Mouse (Mus musculus) heart, embryonic 16.5 days (tissue): Measurements from ENCODE around the gene Phf21a. TPM values are rescaled to one million over a fixed set of nuclear protein-coding genes. Genes with fewer than 3 reads are reported as not detected.
A peak's percentile ranks its signal among the peaks of the same experiment; 100 is the strongest.

Experiments
- ATAC-seq: fragments of 200-750 bp; cut with Nextera tagmentation; replicated peaks from 2 replicates; pipeline ENCODE4 v1.8.0; 2017; ENCODE audit warnings: moderate number of reproducible peaks; ENCODE audit not compliant: insufficient read depth, low FRiP score; ENCODE audit errors: extremely low read depth
- H3K27ac ChIP-seq: fragments of 300-500 bp; sonication (generic); 2 replicates; pipeline ENCODE4 v1.5.1; 2014; ENCODE audit warnings: mild to moderate bottlenecking, low read length, control low read depth, moderate library complexity
- H3K27me3 ChIP-seq: fragments of 300-500 bp; sonication (generic); 2 replicates; pipeline ENCODE4 v1.6.1; 2014; ENCODE audit warnings: low read length, mixed read lengths; ENCODE audit not compliant: control insufficient read depth, insufficient read depth
- H3K36me3 ChIP-seq: fragments of 300-500 bp; sonication (generic); 2 replicates; pipeline ENCODE4 v1.6.1; 2014; ENCODE audit not compliant: control insufficient read depth, insufficient read depth
- H3K4me1 ChIP-seq: fragments of 300-500 bp; sonication (generic); 2 replicates; pipeline ENCODE4 v1.6.1; 2014; ENCODE audit warnings: low read length, mixed read lengths; ENCODE audit not compliant: control insufficient read depth, insufficient read depth
- H3K4me2 ChIP-seq: fragments of 300-500 bp; sonication (generic); 2 replicates; pipeline ENCODE4 v1.6.1; 2014; ENCODE audit warnings: low read depth, mild to moderate bottlenecking, control low read depth, low read length
- H3K4me3 ChIP-seq: fragments of 300-500 bp; sonication (generic); 2 replicates; pipeline ENCODE4 v1.5.1; 2014; ENCODE audit warnings: mild to moderate bottlenecking, control low read depth, low read length
- H3K9ac ChIP-seq: fragments of 300-500 bp; sonication (generic); 2 replicates; pipeline ENCODE4 v1.6.1; 2014; ENCODE audit warnings: low read length, control low read depth
- H3K9me3 ChIP-seq: fragments of 300-500 bp; sonication (generic); replicated peaks from 2 replicates; pipeline ENCODE4 v1.6.1; 2016; ENCODE audit warnings: low read length; ENCODE audit not compliant: control insufficient read depth
- WGBS: fragments of 180-500 bp; shearing (Covaris S2); extraction: QIAGEN DNeasy Blood & Tissue Kit; methylation state at CpG from one replicate; pipeline ENCODE4 v1.1.7; 2014; 5-methylcytosine and 5-hydroxymethylcytosine counted together
- polyA plus RNA-seq: library from polyadenylated mRNA; unstranded; fragments of >200 nt; fragmentation: Nextera tagmentation; extraction: Ambion mirVana; gene quantifications from 2 replicates; pipeline ENCODE4 v1.2.1, GENCODE M21; 2015

The Phf21a gene
- polyA plus RNA-seq, 1 experiment from 2014 or later, result 17.1 TPM

DNA sequence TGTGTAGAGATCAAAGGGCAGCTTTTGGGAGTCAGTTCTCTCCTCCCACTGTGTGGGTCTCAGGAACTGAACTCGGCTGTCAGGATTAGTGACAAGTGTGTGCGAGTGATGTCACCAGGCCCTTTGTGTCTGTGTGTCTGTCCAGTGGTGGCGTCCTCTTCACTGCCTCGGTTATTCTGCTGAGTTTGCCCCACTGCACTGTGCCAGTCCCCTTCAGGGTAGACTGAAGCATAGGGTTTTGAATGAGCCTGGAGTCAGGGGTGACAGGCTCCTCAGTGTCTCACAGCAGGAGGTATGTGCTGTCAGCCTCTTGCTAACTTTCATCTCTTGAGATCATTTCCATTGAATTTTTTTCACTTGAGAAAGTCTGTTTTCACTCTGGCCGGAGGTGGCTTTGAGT is 260.5 kb downstream of the Phf21a start:
- H3K4me1 ChIP-seq, result 0 out of 2 replicates have a peak, but pooled peaks cover 2% of the 10 kb centered on the region
- H3K27me3 ChIP-seq, result no peaks in the 10 kb centered on the region
- peaks cover 12% of the 10 kb centered on the region for H3K36me3 ChIP-seq
- 74% methylated on average over 5 of the region's 5 CpGs for WGBS
- no peak overlapping the region for H3K27ac ChIP-seq
- no peak overlapping the region for H3K4me3 ChIP-seq
- H3K9ac ChIP-seq, result no peak overlapping the region
- H3K9me3 ChIP-seq, result no peaks in the 10 kb centered on the region
- ATAC-seq, result no peak
- H3K4me2 ChIP-seq, result no peak overlapping the region

DNA sequence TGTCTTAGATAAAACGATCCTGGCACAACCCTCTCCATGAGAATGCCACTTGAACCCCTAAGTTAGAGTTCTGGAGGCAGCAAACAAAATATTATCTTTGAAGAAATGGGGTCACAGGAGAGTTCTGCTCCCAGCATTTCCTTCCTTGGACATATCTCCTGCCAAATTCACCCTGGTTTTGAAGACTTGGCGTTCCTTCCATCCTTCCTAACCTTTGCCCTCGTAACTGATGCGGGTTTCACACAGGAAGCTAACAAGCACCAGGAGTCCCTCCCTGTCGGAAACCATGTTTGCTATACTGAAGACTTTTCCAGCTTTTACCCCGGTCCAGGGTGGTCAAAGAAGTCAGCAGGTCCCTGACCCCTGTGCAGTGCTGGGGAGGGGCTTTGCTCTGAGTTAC is 261.3 kb downstream of the Phf21a start:
- H3K9ac ChIP-seq, result no peak overlapping the region
- H3K4me3 ChIP-seq, result no peak overlapping the region
- no peak overlapping the region for H3K4me2 ChIP-seq
- H3K27me3 ChIP-seq, result no peaks in the 10 kb centered on the region
- H3K36me3 ChIP-seq, result peaks cover 18% of the 10 kb centered on the region
- WGBS, result 58% methylated on average over 6 of the region's 6 CpGs
- no peak for ATAC-seq
- H3K27ac ChIP-seq, result no peak overlapping the region
- H3K4me1 ChIP-seq, result peaks cover 2% of the 10 kb centered on the region; the same call in 1 of the 2 replicates
- no peaks in the 10 kb centered on the region for H3K9me3 ChIP-seq

DNA sequence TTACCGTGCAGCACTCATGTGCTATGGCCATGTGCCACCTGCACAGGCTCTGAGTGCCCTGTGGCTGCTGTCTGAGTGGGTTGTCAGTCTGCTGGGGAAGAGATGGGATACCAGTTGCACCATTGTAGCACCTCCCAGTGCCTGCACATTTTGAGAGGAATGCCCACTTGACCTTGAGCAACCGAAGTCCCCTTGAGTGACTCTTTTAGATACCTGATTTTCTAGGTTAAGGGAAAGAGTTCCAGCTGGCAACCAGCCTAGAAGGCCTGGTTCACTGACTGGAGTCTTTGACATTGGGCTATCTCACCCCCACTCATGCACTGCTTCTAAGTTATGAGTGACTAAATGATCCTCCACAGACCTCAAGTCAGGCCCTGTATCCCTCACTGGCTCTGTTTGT is 266.4 kb downstream of the Phf21a start:
- no peak overlapping the region for H3K4me2 ChIP-seq
- peak overlapping the region; percentile 11; the same call in 1 of the 2 replicates for H3K27ac ChIP-seq
- H3K9me3 ChIP-seq, result no peaks in the 10 kb centered on the region
- ATAC-seq, result no peak; the same call in 1 of the 2 replicates
- H3K4me3 ChIP-seq, result no peak overlapping the region
- H3K4me1 ChIP-seq, result peaks cover 3% of the 10 kb centered on the region; the same call in 1 of the 2 replicates
- no peaks in the 10 kb centered on the region for H3K27me3 ChIP-seq
- H3K36me3 ChIP-seq, result peaks cover 20% of the 10 kb centered on the region; the same call in 1 of the 2 replicates
- H3K9ac ChIP-seq, result no peak overlapping the region
- 44% methylated on average over 2 of the region's 2 CpGs for WGBS

DNA sequence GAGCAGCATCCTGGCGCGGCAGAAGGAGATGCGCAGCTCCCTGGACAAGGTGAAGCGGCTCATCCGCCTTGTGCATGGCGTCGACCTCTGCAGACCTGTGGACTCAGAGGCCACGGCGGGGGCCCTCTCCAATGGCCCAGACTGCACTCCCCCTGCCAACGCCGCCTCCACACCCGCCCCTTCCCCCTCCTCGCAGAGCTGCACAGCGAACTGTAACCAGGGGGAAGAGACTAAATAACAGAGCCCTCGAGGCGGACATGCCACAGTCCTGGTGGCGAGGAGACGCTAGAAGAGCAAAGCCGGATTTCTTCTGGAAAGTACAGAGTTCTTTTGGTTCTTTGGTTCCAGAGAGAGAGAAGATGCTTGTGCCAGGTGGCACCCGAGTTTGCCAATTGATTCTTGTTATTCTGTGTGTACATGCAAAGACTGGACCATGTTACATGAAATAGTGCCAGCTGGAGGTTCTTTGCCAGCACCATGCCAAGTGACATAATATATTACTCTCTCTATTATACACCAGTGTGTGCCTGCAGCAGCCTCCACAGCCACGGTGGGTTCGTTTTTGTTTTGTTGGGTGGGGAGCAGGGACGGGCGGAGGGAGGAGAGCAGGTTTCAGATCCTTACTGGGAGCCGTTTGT is 267.4 kb downstream of the Phf21a start:
- Histone ChIP-seq H3K4me3 (no peak overlapping the region), H3K4me2 (no peak overlapping the region), H3K4me1 (peaks cover 3% of the 10 kb centered on the region; the same call in 1 of the 2 replicates), H3K9me3 (no peaks in the 10 kb centered on the region), H3K9ac (no peak overlapping the region), H3K36me3 (peaks cover 20% of the 10 kb centered on the region; the same call in 1 of the 2 replicates), H3K27me3 (no peaks in the 10 kb centered on the region), H3K27ac (no peak overlapping the region)
- ATAC-seq, result no peak
- WGBS, result 76% methylated on average over 25 of the region's 25 CpGs

DNA sequence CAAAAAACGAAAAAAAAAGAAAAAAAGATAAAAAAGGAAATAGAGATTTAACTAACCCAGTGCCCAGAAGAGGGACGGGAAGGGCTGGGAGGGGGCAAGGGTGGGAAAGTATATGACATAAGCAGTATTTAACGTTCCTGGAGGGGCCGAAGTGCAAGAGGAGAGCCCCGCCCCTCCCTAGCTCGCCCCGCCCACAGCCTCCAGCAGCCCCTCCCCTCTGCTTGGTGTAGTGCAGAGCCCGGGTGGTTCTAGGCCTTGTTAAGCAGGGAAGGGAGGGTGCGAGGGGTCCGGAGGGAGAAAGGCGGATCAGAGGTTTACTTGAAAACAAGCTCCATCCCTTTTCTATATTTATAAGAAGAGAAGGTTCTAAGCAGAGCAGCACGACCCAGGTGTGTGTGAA is 268.0 kb downstream of the Phf21a start:
- no peaks in the 10 kb centered on the region for H3K9me3 ChIP-seq
- ATAC-seq, result no peak
- H3K4me1 ChIP-seq, result peaks cover 3% of the 10 kb centered on the region; the same call in 1 of the 2 replicates
- H3K27ac ChIP-seq, result no peak overlapping the region
- 41% methylated on average over 12 of the region's 12 CpGs for WGBS
- H3K36me3 ChIP-seq, result peaks cover 20% of the 10 kb centered on the region; the same call in 1 of the 2 replicates
- H3K4me2 ChIP-seq, result no peak overlapping the region
- H3K27me3 ChIP-seq, result no peaks in the 10 kb centered on the region
- no peak overlapping the region for H3K9ac ChIP-seq
- no peak overlapping the region for H3K4me3 ChIP-seq

DNA sequence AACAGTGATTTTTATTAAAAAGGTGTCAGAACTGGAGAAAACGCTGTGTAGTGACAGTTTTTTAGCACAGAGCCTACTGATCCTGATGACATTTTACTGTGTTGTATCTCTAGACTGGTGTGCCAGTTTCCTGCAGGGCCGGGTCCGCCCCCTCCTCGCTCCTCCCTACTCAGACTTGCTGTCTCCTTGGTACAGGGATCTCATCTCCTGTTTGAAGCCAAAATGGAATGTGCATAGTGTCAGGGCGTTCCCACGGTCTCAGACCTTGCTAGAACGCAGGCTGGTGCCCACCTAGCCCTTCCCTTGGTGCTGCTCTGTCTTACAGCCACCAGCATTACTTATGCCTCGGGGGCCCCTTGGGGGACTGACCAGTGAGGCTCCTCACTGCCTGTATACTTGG is 268.9 kb downstream of the Phf21a start:
- Histone ChIP-seq H3K27ac (no peak overlapping the region), H3K4me3 (no peak overlapping the region), H3K9me3 (no peaks in the 10 kb centered on the region), H3K4me1 (peaks cover 3% of the 10 kb centered on the region; the same call in 1 of the 2 replicates), H3K4me2 (no peak overlapping the region), H3K27me3 (no peaks in the 10 kb centered on the region), H3K9ac (no peak overlapping the region), H3K36me3 (peaks cover 20% of the 10 kb centered on the region; the same call in 1 of the 2 replicates)
- ATAC-seq, result no peak
- 77% methylated on average over 8 of the region's 8 CpGs for WGBS

DNA sequence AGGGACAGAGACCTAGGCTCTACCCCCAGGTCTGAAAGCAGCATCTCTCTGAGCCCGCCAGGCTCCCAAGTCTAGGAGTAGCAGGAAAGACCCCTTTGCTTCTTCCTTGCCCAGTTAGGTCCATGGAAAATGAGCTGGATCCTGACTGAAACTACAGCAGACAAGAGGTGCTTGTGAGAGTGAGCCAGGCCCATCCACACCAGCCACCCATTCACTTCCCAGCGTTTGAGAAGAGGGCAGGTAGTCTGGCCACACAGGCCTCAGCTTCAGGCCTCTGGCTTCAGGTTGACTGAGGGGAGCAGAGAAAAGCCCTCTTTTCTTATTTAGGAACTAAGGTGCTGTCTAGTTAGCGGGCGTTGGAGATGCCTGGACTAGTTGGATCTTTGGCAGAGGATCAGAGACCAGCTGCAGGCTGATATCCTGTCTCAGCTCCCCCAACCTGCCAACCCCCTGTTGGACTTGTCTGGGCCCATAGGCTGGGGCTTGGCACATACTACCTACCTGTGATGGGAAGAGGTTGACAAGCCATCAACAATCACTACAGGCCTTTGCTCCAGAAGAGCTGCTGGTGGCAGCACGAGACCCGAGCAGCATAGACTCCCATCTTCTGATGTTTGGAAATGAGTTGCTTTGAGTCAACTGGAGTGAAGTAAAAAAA is 269.8 kb downstream of the Phf21a start:
- H3K36me3 ChIP-seq, result peaks cover 17% of the 10 kb centered on the region; the same call in 1 of the 2 replicates

DNA sequence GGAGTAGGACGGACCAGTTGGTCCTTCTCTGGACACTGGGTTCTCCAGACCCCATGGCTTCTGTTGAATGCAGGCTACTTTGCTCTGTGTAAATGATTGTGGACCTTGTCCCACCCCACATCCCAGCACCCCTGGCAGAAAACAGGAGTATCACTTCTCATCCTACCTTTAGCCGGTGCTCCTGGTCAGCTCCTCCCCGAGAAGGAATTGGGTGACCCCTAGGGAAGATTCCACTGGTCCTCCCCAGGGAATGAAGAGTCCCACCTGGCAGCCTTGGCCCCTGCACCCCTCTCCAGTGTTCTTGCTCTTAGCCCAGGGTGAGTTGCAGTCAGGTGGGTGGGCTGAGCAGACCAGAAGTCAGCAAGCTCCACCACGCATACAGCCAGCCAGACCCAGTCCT is 271.2 kb downstream of the Phf21a start:
- H3K36me3 ChIP-seq, result peaks cover 12% of the 10 kb centered on the region; the same call in 1 of the 2 replicates
- 91% methylated on average over 4 of the region's 4 CpGs for WGBS
- ATAC-seq, result no peak

More for the DNA sequence above, 269.8 kb downstream of the Phf21a start:
- H3K4me3 ChIP-seq, result no peak overlapping the region
- no peak for ATAC-seq
- H3K9ac ChIP-seq, result no peak overlapping the region
- H3K9me3 ChIP-seq, result no peaks in the 10 kb centered on the region
- H3K4me2 ChIP-seq, result no peak overlapping the region
- H3K4me1 ChIP-seq, result peaks cover 6% of the 10 kb centered on the region; the same call in 1 of the 2 replicates
- H3K27me3 ChIP-seq, result no peaks in the 10 kb centered on the region
- WGBS, result 88% methylated on average over 6 of the region's 6 CpGs
- no peak overlapping the region for H3K27ac ChIP-seq

DNA sequence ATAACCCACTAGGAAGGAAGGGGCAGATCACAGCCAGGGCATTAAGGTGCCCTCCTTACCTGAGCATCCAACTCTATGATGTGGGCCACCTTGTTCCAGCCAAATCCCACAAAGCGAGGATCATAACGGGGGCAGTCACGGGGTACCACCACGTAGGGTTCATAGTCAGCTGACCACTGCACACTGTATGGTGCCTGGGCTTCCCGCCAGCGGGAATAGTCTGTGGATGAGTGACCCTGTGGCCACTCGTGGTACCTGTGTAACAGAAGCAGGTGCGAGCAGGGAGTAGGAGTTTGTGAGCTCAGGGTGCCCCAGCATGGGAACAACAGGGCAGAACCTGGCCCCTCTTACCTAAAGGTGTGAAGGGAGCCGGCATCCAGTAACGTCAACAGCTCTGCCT is 272.7 kb downstream of the Phf21a start:
- no peak overlapping the region for H3K9ac ChIP-seq
- no peak overlapping the region for H3K4me3 ChIP-seq
- H3K36me3 ChIP-seq, result peaks cover 4% of the 10 kb centered on the region; the same call in 1 of the 2 replicates
- no peak overlapping the region for H3K4me2 ChIP-seq
- WGBS, result 88% methylated on average over 10 of the region's 10 CpGs
- H3K4me1 ChIP-seq, result 0 out of 2 replicates have a peak, but pooled peaks cover 3% of the 10 kb centered on the region
- no peak overlapping the region for H3K27ac ChIP-seq
- no peak for ATAC-seq
- H3K9me3 ChIP-seq, result no peaks in the 10 kb centered on the region
- H3K27me3 ChIP-seq, result peaks cover 15% of the 10 kb centered on the region

More for the DNA sequence above, 271.2 kb downstream of the Phf21a start:
- Histone ChIP-seq H3K4me2 (no peak overlapping the region), H3K4me1 (peaks cover 6% of the 10 kb centered on the region; the same call in 1 of the 2 replicates), H3K4me3 (no peak overlapping the region), H3K9me3 (no peaks in the 10 kb centered on the region), H3K9ac (no peak overlapping the region), H3K27ac (no peak overlapping the region), H3K27me3 (peaks cover 1% of the 10 kb centered on the region; the same call in 1 of the 2 replicates)
